Mouse (Mus musculus) lung, postnatal 10 days (tissue): ENCODE results near the gene Trpc4ap.
"Not testable (repeated sequence)": the region's sequence is repeated elsewhere in the genome, so short reads cannot be mapped to it uniquely, and the experiment has no call there.

Experiments
- DNase-seq: peaks from one replicate; pipeline ENCODE4 v3.0.0; 2021

The Trpc4ap gene

DNA sequence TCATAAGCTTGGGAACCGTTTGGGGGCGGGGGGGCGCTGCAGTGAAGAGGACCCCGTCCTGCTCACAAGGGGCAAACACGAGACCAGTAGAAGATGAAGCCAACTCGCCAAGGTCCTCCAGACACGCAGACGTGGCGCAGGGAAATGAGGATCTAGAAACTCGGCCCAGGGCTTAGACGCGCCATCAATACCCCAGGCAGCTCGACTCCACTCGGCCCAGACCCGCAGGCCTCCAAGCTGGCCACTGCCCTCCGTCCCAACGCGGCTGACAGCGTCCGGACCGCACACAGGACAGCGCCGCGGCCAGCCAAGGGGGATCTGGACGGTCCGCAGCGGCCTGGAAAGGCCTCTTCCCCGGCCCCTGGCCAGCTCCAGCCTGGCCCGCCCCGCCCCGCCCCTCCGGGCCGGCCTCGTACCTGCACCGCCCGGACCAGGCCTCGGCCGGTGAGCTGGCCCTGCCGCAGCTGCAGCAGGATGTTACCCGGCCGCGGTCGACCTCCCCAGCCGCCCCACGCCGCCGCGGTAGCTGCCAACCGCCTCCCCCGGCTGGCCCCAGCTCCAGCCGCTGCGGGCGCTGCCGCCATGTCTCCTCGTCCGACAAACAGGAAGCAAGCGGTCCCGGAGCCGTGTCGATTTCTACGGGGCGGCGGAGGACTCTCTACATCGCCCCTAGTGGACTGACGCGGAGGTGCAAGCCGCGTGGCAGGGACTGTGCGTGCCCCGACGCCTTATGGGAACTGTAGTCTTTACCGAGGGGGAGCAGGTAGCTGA is at the start of gene Trpc4ap:
Gene Trpc4ap, minus strand, starts transcription at position 662 of the 771 bp plus-strand sequence.
- DNase-seq: peak; percentile 97

- DNase-seq: peak; percentile 11
Measured at GRCm38 (mm10) chr2:155737803-155738202, 45.6 kb upstream of the Trpc4ap start.

DNA sequence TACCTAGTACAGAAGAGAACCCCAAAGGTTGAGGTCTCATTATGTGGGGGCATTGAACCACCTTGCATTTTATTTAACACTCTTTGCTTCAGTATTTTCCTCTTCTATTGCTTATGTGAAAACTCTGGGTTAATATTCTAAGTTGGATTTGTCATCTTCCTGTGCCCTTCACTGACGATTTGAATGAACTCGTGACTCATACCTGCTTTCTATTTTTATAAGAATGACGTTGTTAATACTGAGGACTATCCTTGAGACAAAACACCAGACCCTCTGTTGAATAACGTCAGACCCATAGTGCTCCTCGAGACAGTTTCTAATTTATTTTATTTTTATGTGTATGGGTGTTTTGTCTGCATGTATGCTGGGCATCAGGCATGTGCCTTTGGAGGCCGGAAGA is 44.8 kb upstream of the Trpc4ap start:
- no peak for DNase-seq

- DNase-seq: not testable (repeated sequence)
Measured at GRCm38 (mm10) chr2:155735766-155736165, 43.6 kb upstream of the Trpc4ap start, which contains the start of gene Gm17581. Gene Gm17581, minus strand, starts transcription at chr2:155735866.

DNA sequence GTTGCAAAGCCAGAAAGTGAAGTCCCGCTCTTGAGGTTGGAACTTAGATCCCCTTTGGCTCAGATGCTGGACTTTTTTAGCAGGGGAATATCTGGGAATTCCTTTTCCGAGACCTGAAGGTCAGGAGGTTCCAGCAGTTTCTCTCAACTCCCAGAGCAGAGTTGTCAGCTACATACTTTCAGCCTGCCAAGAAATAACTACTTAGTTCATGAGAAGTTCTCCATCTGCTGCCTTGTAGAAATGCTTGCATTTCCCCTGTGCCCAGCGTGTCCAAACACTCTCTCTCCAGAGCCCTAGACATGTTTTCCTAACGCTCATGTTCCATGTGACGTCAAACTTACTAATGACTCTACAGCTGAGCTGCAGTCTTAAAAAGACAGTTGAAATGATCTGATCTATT is 42.9 kb upstream of the Trpc4ap start:
- DNase-seq: no peak

DNA sequence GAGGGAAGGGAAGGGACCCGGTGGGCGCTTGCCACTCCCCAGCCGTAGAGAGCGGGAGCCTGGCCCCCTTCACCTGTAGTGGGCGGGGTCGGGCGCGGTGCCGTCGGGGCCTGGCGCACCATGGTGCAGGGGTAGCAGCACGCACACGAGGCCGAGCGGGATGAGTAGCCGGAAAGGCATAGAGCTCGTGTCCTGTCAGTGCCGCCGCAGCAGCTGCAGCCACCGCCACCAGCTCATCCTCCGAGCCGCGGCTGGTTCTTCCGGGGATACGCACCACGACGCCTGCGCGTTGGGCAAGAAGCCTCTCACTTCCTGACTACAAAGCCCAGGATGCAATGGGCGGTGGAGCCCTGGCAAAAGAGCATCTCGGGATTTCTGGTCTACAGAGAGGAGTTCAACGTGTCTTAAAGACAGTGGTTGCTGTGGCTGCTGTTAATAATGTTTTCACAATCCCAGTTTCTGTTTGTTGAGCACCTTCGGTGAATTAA is 37.0 kb upstream of the Trpc4ap start, which contains the start of gene Edem2:
Gene Edem2, minus strand, starts transcription at position 318 of the 488 bp plus-strand sequence.
- peak; percentile 96 for DNase-seq

GRCm38 (mm10) chr2:155728742-155729141 is 36.6 kb upstream of the Trpc4ap start:
- DNase-seq: no peak

DNA sequence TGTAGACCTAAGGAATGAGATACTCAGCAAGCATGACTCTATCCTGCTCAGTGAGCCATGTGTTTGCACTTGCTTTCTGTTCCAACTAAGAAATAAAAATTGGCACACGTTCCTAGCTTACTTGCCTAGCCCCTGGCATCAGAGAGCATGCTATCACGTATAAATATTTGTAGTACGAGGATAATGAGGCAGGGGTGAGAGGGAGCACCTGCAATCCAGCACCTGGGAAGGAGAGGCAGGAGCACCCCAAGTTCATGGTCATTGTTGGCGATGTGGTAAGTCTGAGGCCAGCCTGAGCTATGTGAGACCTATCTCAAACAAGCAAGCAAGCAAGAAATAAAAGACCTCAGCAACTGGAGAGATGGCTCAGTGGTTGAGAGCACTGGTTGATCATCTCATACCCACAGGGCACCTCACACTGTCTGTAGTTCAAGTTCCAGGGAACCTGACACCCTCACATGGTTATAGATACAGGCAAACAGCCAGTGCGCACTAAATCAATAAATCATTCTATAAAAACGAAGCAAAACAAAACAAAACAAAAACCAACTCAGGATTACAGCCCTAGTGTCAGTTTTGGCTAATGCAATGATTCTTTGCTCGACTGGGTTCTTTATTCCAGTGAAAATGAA is 35.7 kb upstream of the Trpc4ap start:
- DNase-seq: no peak

DNA sequence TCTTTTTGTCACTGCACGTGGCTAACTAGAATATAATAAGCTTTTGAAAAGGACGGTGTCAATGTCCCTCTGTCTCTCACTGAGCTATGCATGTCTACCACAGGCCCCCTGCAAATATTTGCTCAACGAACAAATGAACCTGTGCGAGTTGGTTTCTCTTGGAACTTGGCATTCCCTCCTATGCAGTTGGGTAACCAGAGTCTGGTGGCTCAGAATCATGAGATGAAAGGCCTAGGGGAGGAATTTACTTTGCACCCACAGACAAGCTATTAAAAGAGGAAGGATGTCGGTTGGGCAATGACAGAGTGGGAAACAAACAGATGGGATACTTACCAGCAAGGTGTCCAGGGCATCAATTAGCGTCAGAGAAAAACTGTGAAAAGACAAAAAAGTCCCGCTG is 34.1 kb upstream of the Trpc4ap start:
- no peak for DNase-seq

DNA sequence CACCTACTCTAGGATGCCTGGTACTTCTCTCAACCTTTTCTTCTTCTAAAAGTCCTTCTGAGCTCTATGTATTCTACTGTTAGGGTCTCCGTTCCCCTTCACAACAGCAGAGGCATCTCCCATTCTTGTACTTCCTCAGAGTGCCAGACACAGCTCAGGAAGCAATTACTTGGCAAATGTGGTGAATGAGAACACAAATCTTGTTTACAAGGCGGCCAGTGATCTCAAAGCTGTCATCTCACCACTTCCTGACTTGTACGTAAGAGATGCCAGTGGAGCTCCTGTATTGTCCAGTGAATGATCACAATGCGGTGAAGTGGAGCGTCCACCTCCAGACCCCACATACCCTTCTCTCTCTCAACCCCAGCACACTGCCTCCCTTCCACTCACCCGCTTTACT is 32.3 kb upstream of the Trpc4ap start:
- DNase-seq: no peak

DNA sequence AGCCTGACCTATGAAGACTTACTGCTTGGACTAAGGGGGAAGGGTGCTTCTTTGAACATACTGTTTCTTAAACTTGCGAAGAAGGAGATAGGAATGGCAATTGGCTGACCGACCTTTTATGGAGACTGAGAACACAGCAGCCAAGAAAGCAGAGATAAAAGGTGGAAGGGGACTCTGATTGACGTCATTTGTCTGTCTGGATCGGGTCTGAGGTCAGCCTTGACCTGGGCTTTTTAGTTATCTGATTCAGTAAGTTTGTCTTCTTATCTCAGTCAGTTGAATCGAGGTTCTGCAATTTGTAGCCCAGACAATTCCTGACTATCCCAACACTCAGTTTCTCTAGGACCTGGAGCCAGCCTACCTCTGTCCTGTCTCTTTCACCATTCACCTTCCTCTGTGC is 31.9 kb upstream of the Trpc4ap start:
- no peak for DNase-seq

DNA sequence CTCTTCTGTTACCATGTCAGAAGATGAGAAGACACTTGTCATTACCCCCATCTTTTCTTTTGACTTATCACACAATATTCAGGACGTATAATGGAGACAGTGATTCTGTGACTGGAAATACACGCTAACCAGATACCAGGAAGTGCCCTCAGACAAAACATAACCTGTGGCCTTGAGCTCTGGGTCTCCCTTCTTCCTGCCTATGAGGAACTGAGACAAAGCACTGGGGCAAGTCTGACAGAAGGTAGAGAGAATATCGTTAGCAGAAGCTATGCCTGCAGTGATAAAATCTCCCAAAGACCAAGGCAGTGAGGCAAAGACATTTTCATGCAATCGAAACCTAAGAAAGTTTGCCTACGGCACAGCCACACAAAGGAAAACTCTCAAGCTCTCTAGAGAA is 28.4 kb upstream of the Trpc4ap start:
- DNase-seq: no peak

- DNase-seq: no peak
Measured at GRCm38 (mm10) chr2:155717082-155717990, 25.2 kb upstream of the Trpc4ap start.

- DNase-seq: no peak
Measured at GRCm38 (mm10) chr2:155710557-155710956, 18.4 kb upstream of the Trpc4ap start.

GRCm38 (mm10) chr2:155707251-155707650 is 15.1 kb upstream of the Trpc4ap start:
- DNase-seq: peak; percentile 40

DNA sequence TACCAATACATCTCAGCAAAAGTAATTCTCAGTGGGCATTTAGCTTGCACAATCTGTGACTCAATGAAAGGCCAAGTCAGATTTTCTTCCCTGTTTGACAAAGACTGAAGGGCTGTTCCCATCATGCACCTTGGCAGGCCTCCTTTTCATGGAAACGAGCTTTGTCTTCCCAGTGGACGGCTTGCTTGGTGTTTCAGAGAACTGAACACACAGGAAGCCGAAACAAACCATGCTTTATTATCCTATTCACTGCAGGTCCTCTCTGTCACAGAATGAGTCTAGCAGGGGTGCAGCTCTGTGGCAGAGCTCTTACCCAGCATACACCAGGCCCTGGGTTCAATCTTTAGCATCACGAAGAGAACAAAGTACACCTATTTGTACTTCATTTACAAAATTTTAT is 11.4 kb upstream of the Trpc4ap start:
- DNase-seq: no peak

DNA sequence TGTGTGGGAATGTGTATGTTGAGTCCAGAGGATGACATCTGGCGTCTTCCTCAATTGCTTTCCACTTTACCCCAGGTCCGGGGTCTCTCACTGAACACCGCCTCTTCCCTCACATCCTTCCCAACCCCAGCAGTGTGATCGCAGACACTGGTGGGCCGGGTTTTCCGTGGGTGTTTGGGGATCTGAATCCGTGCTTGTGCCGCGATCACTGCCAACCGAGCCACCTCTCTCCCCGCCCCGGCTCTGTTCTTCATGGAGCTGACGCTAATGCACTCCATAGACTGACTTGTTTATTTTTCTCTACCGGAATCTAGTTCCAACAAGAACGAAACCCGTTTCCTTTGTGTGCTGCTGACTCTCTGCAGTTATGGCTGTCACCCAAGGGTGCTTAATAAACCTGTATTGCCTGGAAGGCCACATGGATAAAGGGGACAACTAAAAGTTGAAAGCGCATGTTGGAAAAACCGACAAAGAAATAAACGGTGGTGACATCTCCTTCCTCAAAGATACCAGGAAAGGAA is 9.3 kb upstream of the Trpc4ap start:
- peak; percentile 12 for DNase-seq

DNA sequence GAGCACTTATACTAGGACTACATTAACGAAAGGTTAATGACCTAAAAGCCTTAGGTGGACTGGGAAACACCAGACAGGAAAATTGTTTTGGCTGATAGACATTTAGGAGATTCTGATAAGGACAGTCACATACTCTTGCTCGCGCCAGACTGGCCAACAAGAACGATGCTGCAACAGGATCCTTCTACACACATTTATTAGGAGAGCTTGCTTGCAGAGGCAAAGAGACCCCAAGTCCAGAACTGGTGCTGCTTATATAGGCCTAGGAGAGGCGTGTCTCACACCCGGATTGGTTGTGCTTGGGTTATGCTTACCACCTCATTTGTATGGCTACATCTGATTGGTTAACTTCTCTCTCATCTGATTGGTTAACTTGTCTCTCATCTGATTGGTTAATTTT is 6.3 kb upstream of the Trpc4ap start:
- not testable (repeated sequence) for DNase-seq

- no peak for DNase-seq
Measured at GRCm38 (mm10) chr2:155696851-155697250, 4.7 kb upstream of the Trpc4ap start.

GRCm38 (mm10) chr2:155696091-155696558 is 3.9 kb upstream of the Trpc4ap start:
- DNase-seq: peak; percentile 92

GRCm38 (mm10) chr2:155695316-155695715 is 3.1 kb upstream of the Trpc4ap start:
- DNase-seq: no peak

DNA sequence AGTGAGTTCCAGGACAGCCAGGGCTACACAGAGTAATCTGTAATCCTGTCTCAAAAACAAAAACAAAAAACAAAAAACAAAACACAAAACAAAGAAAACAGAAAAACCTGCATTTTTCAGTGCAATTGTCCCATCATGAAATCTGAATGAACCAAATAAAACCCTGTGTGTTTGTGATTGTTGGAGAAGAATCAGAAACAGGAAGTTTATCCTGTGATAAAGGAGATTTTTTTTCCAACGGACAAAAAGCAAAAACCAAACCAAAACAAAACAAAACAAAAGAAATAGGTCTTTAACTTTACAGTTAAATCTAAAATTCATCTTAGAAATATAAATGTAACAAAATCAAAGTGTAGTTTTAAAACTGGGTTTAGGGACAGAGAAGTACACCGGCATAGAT is 2.4 kb upstream of the Trpc4ap start:
- no peak for DNase-seq

- no peak for DNase-seq
Measured at GRCm38 (mm10) chr2:155693136-155693535, 952 bp upstream of the Trpc4ap start.
